Mouse (Mus musculus): ENCODE data around the gene Pld5. TPM values are rescaled to one million over a fixed set of nuclear protein-coding genes. Genes with fewer than 3 reads are reported as not detected.

The Pld5 gene
- polyA plus RNA-seq, 1 experiment from 2014 or later = 0.48 TPM

GRCm38 (mm10) chr1:176213645-176214221 is 61.4 kb downstream of the Pld5 start:
- no peaks in the 10 kb centered on the region for H3K27me3 ChIP-seq (replicated peaks)
- ATAC-seq (ENCODE audit: insufficient read depth, low FRiP score, low read depth) = peak; percentile 47; the same call in 1 of the 2 replicates
- H3K9ac ChIP-seq = no peak overlapping the region
- H3K36me3 ChIP-seq = no peaks in the 10 kb centered on the region
- H3K9me3 ChIP-seq = no peaks in the 10 kb centered on the region
- H3K4me1 ChIP-seq = no peaks in the 10 kb centered on the region
- H3K4me3 ChIP-seq (replicated peaks) = peak overlapping the region; percentile 12; the same call in 1 of the 2 replicates
- WGBS = 28% methylated on average over 17 of the region's 17 CpGs
- H3K27ac ChIP-seq = no peak overlapping the region
- H3K4me2 ChIP-seq = peak overlapping the region; percentile 47

- H3K4me1 ChIP-seq = no peaks in the 10 kb centered on the region
- H3K27ac ChIP-seq = no peak overlapping the region
- H3K36me3 ChIP-seq = no peaks in the 10 kb centered on the region
- H3K9ac ChIP-seq = no peak overlapping the region
- no peak for ATAC-seq (ENCODE audit: insufficient read depth, low FRiP score, low read depth)
- H3K4me3 ChIP-seq (replicated peaks) = peak overlapping the region; percentile 12; the same call in 1 of the 2 replicates
- peak overlapping the region; percentile 47 for H3K4me2 ChIP-seq
- no peaks in the 10 kb centered on the region for H3K27me3 ChIP-seq (replicated peaks)
- H3K9me3 ChIP-seq = no peaks in the 10 kb centered on the region
- WGBS = 53% methylated on average over 9 of the region's 9 CpGs
Measured at GRCm38 (mm10) chr1:176212922-176213644, 62.0 kb downstream of the Pld5 start.

GRCm38 (mm10) chr1:176210803-176211202 is 64.3 kb downstream of the Pld5 start:
- no peak for ATAC-seq (ENCODE audit: insufficient read depth, low FRiP score, low read depth)

GRCm38 (mm10) chr1:176208014-176208413 is 67.1 kb downstream of the Pld5 start:
- 87% methylated on average over 2 of the region's 2 CpGs for WGBS
- Histone ChIP-seq H3K9me3 (no peaks in the 10 kb centered on the region), H3K4me3 (replicated peaks) (no peak overlapping the region), H3K4me1 (no peaks in the 10 kb centered on the region), H3K27me3 (replicated peaks) (no peaks in the 10 kb centered on the region), H3K4me2 (no peak overlapping the region), H3K27ac (no peak overlapping the region), H3K36me3 (no peaks in the 10 kb centered on the region), H3K9ac (no peak overlapping the region)
- ATAC-seq (ENCODE audit: insufficient read depth, low FRiP score, low read depth) = no peak

More at GRCm38 (mm10) chr1:176210803-176211202, 64.3 kb downstream of the Pld5 start:
- 77% methylated on average over 1 of the region's 1 CpGs for WGBS
- Histone ChIP-seq H3K9ac (no peak overlapping the region), H3K9me3 (no peaks in the 10 kb centered on the region), H3K4me2 (no peak overlapping the region), H3K27ac (no peak overlapping the region), H3K36me3 (no peaks in the 10 kb centered on the region), H3K4me3 (replicated peaks) (no peak overlapping the region), H3K4me1 (no peaks in the 10 kb centered on the region), H3K27me3 (replicated peaks) (no peaks in the 10 kb centered on the region)

- no peaks in the 10 kb centered on the region for H3K27me3 ChIP-seq (replicated peaks)
- no peak for ATAC-seq (ENCODE audit: insufficient read depth, low FRiP score, low read depth)
- no peaks in the 10 kb centered on the region for H3K4me1 ChIP-seq
- no peak overlapping the region for H3K27ac ChIP-seq
- H3K4me3 ChIP-seq (replicated peaks) = no peak overlapping the region
- 59% methylated on average over 3 of the region's 3 CpGs for WGBS
- no peaks in the 10 kb centered on the region for H3K9me3 ChIP-seq
- no peak overlapping the region for H3K4me2 ChIP-seq
- no peaks in the 10 kb centered on the region for H3K36me3 ChIP-seq
- no peak overlapping the region for H3K9ac ChIP-seq
Measured at GRCm38 (mm10) chr1:176202360-176202759, 72.8 kb downstream of the Pld5 start.

- H3K36me3 ChIP-seq = no peaks in the 10 kb centered on the region
- no peak overlapping the region for H3K4me3 ChIP-seq (replicated peaks)
- H3K27ac ChIP-seq = no peak overlapping the region
- no peaks in the 10 kb centered on the region for H3K9me3 ChIP-seq
- no peak overlapping the region for H3K9ac ChIP-seq
- 85% methylated on average over 6 of the region's 6 CpGs for WGBS
- H3K27me3 ChIP-seq (replicated peaks) = no peaks in the 10 kb centered on the region
- no peak overlapping the region for H3K4me2 ChIP-seq
- no peak for ATAC-seq (ENCODE audit: insufficient read depth, low FRiP score, low read depth)
- H3K4me1 ChIP-seq = no peaks in the 10 kb centered on the region
Measured at GRCm38 (mm10) chr1:176197036-176197766, 77.9 kb downstream of the Pld5 start.

- Histone ChIP-seq H3K36me3 (no peaks in the 10 kb centered on the region), H3K9me3 (no peaks in the 10 kb centered on the region), H3K9ac (no peak overlapping the region), H3K27me3 (replicated peaks) (no peaks in the 10 kb centered on the region), H3K4me1 (no peaks in the 10 kb centered on the region), H3K27ac (no peak overlapping the region), H3K4me2 (no peak overlapping the region), H3K4me3 (replicated peaks) (no peak overlapping the region)
- ATAC-seq (ENCODE audit: insufficient read depth, low FRiP score, low read depth) = no peak
- 86% methylated on average over 4 of the region's 4 CpGs for WGBS
Measured at GRCm38 (mm10) chr1:176196341-176196740, 78.8 kb downstream of the Pld5 start.

GRCm38 (mm10) chr1:176194727-176195126 is 80.4 kb downstream of the Pld5 start:
- no peak overlapping the region for H3K27ac ChIP-seq
- 72% methylated on average over 2 of the region's 2 CpGs for WGBS
- H3K4me3 ChIP-seq (replicated peaks) = no peak overlapping the region
- H3K27me3 ChIP-seq (replicated peaks) = no peaks in the 10 kb centered on the region
- no peaks in the 10 kb centered on the region for H3K4me1 ChIP-seq
- H3K9ac ChIP-seq = no peak overlapping the region
- no peaks in the 10 kb centered on the region for H3K9me3 ChIP-seq
- no peak for ATAC-seq (ENCODE audit: insufficient read depth, low FRiP score, low read depth)
- H3K4me2 ChIP-seq = no peak overlapping the region
- H3K36me3 ChIP-seq = no peaks in the 10 kb centered on the region

- H3K27me3 ChIP-seq (replicated peaks) = no peaks in the 10 kb centered on the region
- no peak overlapping the region for H3K4me3 ChIP-seq (replicated peaks)
- H3K27ac ChIP-seq = no peak overlapping the region
- H3K9ac ChIP-seq = no peak overlapping the region
- 70% methylated on average over 6 of the region's 6 CpGs for WGBS
- no peaks in the 10 kb centered on the region for H3K9me3 ChIP-seq
- H3K36me3 ChIP-seq = no peaks in the 10 kb centered on the region
- no peak overlapping the region for H3K4me2 ChIP-seq
- H3K4me1 ChIP-seq = no peaks in the 10 kb centered on the region
- ATAC-seq (ENCODE audit: insufficient read depth, low FRiP score, low read depth) = no peak
Measured at GRCm38 (mm10) chr1:176183991-176184390, 91.1 kb downstream of the Pld5 start.

- no peaks in the 10 kb centered on the region for H3K36me3 ChIP-seq
- H3K4me3 ChIP-seq (replicated peaks) = no peak overlapping the region
- no peaks in the 10 kb centered on the region for H3K9me3 ChIP-seq
- 73% methylated on average over 1 of the region's 1 CpGs for WGBS
- ATAC-seq (ENCODE audit: insufficient read depth, low FRiP score, low read depth) = no peak
- H3K4me1 ChIP-seq = no peaks in the 10 kb centered on the region
- no peaks in the 10 kb centered on the region for H3K27me3 ChIP-seq (replicated peaks)
- no peak overlapping the region for H3K27ac ChIP-seq
- H3K9ac ChIP-seq = no peak overlapping the region
- H3K4me2 ChIP-seq = no peak overlapping the region
Measured at GRCm38 (mm10) chr1:176174971-176175370, 100.1 kb downstream of the Pld5 start.

- WGBS = 61% methylated on average over 5 of the region's 5 CpGs
- Histone ChIP-seq H3K4me1 (no peaks in the 10 kb centered on the region), H3K27me3 (replicated peaks) (no peaks in the 10 kb centered on the region), H3K4me3 (replicated peaks) (no peak overlapping the region), H3K4me2 (no peak overlapping the region), H3K36me3 (no peaks in the 10 kb centered on the region), H3K27ac (no peak overlapping the region), H3K9ac (no peak overlapping the region), H3K9me3 (no peaks in the 10 kb centered on the region)
- no peak for ATAC-seq (ENCODE audit: insufficient read depth, low FRiP score, low read depth)
Measured at GRCm38 (mm10) chr1:176167784-176168183, 107.3 kb downstream of the Pld5 start.

- Histone ChIP-seq H3K27me3 (replicated peaks) (no peaks in the 10 kb centered on the region), H3K4me3 (replicated peaks) (no peak overlapping the region), H3K4me2 (no peak overlapping the region), H3K4me1 (no peaks in the 10 kb centered on the region), H3K27ac (no peak overlapping the region), H3K9ac (no peak overlapping the region), H3K9me3 (no peaks in the 10 kb centered on the region), H3K36me3 (no peaks in the 10 kb centered on the region)
- ATAC-seq (ENCODE audit: insufficient read depth, low FRiP score, low read depth) = no peak
- WGBS = 76% methylated on average over 2 of the region's 2 CpGs
Measured at GRCm38 (mm10) chr1:176167114-176167513, 108.0 kb downstream of the Pld5 start.
